Mouse (Mus musculus) embryo, embryonic 11 days (tissue): Measurements from ENCODE around the gene Vps8.

Experiments used
- DNase-seq: peaks from one replicate; pipeline ENCODE4 v3.0.0-alpha.2; 2015

Gene Vps8

DNA sequence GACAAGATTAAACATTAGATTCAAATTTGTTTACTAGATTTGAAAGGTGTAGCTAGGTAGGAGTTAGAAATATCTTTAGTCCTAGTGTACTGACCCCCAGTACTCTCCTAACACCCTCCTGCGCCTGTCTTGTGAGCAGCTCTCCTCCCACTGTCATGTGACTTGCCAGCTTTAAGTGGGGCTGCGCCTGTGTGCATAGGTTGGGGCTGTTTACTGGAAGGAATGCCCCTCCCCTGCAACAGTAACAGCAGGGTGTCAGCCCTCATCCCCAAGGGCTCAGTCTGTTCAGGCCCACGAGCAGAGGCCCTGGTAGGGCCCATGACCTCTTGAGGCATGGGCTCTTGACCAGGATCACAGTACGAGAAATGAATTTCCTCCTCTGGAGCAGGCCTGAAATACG, 62.8 kb downstream of the Vps8 start:
- DNase-seq, result no peak

DNA sequence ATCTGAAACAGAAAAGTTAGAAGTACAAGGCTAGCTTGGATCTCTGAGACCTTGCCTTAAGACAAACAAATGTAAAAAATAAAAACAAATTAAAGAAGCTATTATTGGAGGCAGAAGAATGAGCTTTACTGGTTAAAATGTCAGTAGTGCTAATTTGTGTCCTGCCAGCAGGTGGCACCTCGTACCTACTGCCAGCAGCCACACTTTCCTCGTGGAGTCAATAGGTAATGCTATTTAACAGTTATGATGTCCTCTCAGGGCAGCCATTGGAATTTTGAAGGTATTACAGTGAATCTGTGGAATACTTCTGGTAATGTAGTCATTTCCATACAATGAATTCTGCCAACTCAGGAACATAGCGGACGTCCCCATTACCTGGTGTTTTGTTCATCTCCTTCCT, 65.5 kb downstream of the Vps8 start:
- DNase-seq, result peak; percentile 71

DNA sequence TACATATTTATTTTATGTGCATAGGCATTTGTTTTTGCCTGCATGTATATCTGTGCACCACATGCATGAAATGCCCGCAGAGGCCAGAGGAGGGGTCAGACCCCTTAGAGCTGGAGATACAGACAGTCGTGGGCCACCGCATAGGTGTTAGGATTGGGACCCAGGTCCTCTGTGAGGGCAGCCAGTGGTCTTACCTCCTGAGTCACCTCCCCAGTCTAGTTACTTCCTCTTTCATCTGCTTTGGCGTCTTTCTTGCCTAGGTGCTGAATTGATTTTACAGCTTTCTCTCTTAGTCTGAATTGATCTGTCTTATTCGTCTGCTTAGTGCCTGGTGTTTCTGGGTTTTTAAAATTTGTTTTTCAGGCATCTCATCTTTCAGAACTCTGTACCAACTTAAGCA, 69.4 kb downstream of the Vps8 start:
- no peak for DNase-seq

DNA sequence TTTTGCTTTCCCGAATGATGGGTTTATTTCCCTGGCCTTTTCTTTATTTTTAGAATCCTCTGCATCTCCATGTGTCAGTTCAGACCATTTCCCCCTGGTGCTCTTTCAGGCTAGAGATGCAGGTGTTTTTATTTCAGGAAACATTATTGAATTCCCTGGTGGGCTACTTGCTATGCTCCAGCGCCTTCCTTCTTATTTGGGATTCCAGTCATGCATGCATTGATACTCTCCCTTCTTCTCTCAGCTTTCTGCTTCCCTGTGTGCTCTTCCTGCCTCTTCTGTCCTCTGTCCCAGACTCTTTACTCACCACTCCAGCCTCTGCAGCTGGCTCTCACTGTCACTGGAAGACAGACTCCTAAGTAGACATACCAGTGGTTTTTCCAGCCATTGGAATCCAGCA, 70.0 kb downstream of the Vps8 start:
- DNase-seq, result peak; percentile 19

- no peak for DNase-seq
Observed at GRCm38 (mm10) chr16:21494681-21495080, 71.8 kb downstream of the Vps8 start.

- DNase-seq, result no peak
Observed at GRCm38 (mm10) chr16:21496799-21497198, 73.9 kb downstream of the Vps8 start.

- DNase-seq, result no peak
Observed at GRCm38 (mm10) chr16:21497627-21498026, 74.7 kb downstream of the Vps8 start.

DNA sequence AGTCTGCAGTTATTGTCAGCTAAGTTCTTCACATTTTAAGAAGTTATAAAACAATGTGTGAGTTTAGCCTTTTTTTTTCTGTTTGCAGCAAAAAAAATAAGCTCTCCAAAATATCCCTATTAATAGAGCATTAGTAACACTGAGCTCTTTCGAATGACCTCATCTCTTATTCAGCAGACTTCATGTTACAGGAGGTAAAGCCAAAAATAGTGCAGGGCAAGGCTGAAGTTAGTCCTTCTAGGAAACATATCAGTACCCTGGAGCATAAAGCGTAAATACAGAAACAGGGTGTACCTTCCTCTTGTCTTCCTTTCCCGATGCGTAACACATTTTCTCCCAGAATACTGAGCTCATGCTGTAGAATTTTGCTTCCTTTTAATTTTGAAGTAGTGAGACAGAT, 76.1 kb downstream of the Vps8 start:
- no peak for DNase-seq

DNA sequence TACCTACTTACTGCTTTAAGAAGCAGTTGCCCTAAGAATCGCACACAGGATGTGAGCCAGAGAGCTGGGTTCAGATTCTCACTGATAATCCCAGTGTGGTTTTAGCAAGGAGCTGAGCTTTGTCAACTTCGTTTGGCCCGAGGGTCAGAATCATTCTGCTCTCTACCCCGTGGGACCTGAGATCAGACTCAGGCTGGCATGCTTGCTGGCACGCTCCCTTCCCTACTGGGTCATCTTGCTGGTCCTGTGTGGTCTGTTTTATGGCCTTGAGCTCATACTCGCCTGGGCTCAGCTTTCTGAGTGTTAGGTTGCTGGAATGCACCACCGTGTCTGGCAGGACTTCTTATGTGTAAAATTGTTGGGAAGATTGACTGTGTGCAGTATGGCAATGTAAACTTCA, 76.7 kb downstream of the Vps8 start:
- DNase-seq, result peak; percentile 12

DNA sequence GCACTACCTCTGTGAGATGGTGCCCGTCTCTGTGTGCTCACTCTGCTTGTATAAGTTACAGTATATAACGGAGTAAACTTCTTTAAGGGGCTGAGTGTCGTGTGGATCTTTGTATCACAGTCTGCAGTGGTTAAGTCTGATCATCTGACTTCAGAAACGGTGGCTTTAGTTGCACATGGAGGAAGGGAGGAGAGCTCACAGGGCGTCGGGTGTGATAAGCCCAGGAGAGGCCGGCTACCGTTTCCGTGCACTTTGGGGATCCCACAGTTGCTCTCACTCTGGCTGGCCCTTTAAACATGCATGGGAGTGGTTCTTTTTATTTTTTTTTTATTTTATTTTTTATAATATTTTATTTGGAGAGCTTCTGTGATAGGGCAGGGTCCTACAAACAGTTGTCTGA, 95.9 kb downstream of the Vps8 start:
- no peak for DNase-seq

DNA sequence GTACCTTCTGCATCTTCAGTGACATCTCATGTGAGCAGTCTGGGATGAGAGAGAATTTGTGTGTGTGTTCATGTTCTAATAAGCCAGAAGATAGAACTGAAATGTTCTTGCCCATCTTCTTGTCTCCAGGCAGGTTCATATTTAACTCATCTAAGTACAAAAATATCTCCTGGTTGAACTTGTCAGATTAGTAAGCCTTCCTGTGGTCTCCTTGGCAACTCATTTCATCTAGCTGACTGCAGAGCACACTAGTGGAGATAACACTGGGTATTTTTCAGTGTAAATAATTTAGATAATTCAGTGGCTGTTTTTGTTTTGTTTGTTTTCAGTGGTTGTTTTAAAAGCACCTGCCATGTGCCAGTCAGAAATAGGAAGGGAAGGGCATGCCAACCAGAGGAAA, 96.9 kb downstream of the Vps8 start:
- DNase-seq, result no peak

- DNase-seq, result no peak
Observed at GRCm38 (mm10) chr16:21523738-21524137, 100.8 kb downstream of the Vps8 start.

GRCm38 (mm10) chr16:21525376-21525775, 102.5 kb downstream of the Vps8 start:
- DNase-seq, result no peak

DNA sequence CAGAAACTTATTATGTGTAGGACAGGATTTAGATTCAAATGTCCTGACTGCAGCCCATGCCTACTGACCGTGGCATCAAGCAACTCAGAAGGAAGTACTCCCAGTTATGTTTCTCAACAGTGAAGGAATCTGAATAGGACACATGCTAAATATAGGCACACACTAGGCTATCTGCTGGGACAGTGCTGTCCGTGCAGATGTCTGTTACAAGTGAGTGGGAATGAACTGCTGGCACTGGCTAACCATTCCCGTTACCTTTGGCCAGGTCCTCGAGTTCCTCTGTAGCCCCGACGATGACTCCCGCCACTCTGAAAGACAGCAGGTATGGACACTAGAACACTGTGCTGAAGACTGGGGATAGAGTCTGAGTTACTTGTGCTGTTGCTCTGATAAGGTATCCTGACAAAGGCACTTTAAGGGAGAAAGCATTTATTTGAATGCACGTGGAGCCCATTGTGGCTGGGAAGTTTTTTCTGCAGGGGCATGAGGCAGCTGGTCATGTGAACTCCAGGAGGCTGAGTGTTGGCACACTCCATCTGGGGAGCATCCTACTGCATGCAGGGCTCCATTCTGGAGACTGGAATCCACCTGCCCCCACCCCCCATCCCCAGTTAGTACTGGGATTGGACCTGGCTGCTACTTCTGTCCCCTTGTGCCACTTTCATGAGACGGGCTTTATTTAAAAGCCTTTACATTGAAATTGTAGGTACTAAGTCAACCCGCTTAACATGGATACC, 104.5 kb downstream of the Vps8 start:
- DNase-seq, result no peak

- DNase-seq, result no peak
Observed at GRCm38 (mm10) chr16:21533503-21533902, 110.6 kb downstream of the Vps8 start.

GRCm38 (mm10) chr16:21536240-21537005, 113.5 kb downstream of the Vps8 start:
- no peak for DNase-seq

DNA sequence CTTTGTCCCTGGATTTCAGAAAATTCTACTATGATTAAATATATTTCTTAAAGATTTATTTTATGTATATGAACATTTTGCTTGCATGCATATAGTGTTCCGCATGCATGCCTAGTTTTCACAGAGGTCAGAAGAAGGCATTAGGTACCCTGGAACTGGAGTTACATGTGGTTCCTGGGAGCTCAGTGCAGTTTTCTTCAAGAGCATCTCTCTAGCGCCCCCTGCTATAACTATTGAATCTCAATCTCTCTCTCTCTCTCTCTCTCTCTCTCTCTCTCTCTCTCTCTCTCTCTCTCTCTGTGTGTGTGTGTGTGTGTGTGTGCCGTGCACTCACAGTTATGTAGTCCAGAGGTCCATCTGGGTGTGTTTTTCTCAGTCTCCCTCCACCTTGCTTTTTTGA, 114.4 kb downstream of the Vps8 start:
- peak; percentile 48 for DNase-seq

DNA sequence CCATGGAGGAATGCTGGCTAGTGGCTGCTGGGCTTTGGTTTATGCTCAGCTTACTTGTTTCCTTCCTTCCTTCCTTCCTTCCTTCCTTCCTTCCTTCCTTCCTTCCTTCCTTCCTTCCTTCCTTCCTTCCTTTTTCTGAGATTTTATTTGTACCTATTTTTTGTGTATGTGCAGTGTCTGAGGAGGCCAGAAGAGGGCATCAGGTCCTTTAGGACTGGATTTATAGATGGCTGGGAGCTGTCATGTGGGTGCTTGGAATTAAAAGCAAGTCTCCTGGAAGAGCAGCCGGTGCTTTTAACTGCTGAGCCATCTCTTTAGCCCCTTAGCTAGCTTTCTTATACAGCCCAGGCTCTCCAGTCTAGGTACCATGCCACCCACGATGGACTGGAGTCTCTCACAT, 116.0 kb downstream of the Vps8 start:
- DNase-seq, result peak; percentile 17

DNA sequence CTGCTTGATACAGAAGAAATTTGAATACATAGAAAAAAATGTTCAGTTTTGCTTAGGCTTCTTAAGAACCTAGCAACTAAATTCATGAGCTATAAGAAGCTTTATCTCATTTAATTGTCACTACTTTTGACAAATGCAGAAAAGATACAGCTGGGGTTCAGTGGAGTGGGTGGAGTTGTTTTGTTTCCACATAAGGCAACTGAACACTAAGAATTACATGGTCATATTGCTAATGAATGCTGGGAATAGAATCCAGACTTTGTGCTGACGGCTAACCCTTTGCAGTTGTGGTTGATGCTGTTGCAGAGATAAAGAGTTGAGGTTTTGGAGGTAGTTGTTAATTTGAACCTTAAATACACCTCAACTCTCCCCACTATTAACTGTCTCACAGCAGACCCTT, 119.6 kb downstream of the Vps8 start:
- no peak for DNase-seq

DNA sequence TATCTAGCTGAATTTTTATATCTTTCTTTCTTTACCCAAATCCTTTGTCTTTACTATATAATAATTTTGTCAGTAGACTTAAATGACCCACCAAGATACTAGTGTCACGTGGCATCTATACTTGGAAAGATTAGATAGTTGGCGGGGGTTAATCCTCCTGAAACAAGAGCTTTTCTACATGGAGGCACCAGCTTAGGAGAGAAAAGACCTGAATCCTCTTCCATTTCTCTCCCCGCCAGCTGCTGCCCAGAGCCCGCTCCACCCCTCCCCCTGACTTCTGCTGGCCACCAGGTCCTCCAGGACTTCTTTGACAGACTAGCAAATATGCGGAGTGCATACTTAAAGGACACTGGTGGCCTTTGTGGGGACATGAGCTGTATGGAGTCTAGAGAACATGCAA, 124.5 kb downstream of the Vps8 start:
- no peak for DNase-seq

DNA sequence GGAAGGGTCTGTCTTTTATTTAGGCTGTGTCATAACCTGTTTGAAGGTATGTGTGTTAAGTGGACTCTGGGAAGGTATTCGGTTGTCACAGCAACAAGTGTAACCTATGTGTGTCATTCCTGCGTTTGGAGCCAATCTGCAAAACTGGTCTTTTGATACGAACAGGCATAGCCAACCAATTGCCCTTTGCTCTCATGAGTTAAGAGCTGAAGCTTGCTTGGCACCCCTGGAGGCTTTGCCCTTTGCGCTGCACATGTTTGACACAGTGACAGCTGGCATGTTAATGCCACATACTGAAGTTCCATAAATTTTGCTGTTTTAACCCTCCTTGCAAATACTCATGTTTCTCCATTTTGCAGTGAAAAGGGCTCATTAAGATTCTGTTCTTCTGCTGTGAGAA, 126.8 kb downstream of the Vps8 start:
- DNase-seq, result no peak

DNA sequence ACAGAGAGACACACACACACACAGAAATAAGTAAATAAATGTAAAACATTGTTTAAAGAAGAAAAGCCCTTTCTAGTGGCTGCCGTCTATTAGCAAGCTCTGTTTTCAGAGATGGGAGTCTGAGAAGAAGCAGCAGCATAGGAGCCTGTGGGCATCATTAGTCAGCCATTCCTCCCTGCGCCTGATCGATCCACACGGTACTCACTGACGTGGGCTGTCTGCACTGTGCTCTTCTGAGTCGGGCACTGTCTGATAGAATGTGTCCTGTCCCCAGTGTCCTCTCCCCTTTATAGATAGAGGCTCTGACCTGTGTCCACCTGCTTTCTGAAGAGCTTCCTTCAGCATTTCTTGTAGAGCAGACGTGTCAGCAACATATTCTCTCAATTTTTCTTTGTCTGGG, 127.5 kb downstream of the Vps8 start:
- no peak for DNase-seq

DNA sequence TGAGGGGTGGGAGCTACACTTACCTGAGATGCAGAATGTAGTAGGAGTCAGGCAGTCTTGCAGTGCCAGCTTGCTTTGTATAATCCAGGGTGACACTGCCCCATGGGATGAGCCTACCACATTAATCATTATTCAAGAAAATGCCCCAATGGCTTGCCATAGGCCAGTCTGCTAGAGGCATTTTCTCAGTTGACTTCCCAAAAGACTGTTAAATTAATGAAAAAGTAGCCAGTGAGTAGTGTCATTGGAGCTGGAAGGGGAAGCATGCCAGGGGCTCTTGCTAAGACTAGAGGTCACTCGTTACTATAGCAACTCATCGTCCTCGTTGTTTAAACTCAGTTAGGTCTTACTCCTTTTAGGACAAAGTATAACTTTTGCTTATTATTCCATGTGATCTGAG, 130.6 kb downstream of the Vps8 start:
- DNase-seq, result no peak

DNA sequence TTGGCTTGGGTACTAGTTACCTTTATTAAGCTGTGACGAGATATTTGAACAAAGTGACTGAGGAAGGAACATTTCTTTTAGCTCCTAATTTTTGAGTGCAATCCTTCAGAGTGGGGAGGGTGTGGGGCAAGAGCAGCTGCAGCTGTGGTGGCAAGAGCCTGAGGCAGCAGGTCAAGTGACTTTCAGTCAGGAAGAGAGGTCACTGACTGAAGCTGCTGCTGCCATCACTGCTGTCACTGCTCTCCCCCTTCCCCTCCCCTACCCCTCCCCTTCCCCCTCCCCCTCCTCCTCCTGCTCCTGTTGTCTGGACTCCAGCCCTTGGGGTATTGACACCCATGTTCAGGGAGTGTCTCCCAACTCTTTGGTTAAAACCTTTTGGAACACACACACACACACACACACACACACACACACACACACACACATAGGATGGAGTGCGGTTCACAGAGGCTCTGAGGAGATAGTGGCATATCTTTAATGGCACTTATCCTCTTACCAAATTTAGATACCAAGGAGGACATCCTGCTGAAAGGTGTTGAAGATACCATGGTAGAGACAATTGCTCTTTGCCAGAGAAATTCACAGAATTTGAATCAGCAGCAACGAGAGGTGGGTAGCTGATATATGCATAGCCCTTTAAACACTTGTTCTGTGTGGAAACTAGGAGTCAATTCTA, 139.8 kb downstream of the Vps8 start:
- DNase-seq, result peak; percentile 23
